Mouse (Mus musculus) CH12.LX (cell line): Measurements from ENCODE around the gene Patj. TPM values are rescaled to one million over a fixed set of nuclear protein-coding genes. Genes with fewer than 3 reads are reported as not detected.
A peak's percentile ranks its signal among the peaks of the same experiment; 100 is the strongest.

ENCODE experiments used
- DNase-seq: peaks from one replicate; pipeline ENCODE4 v3.0.0-alpha.2; 2013; ENCODE audit errors: extremely low read depth
- H3K27ac ChIP-seq: 2 replicates; pipeline ENCODE4 v1.5.1; 2012; ENCODE audit warnings: low read depth, mild to moderate bottlenecking, control low read depth, moderate library complexity; ENCODE audit not compliant: insufficient read depth
- H3K27me3 ChIP-seq: replicated peaks from 2 replicates; pipeline ENCODE3; 2012; ENCODE audit warnings: inconsistent platforms
- H3K36me3 ChIP-seq, 2 experiments: replicated peaks in 1 of 2; 2 replicates each; pipeline versions ENCODE3 to v1.6.1; 2012; ENCODE audit warnings: inconsistent platforms in 1 of 2, low read length in 1 of 2, mild to moderate bottlenecking in 1 of 2, mixed read lengths in 1 of 2, moderate library complexity in 1 of 2; ENCODE audit not compliant: control insufficient read depth in 1 of 2, insufficient read depth in 1 of 2
- H3K4me1 ChIP-seq, 2 experiments: 2 replicates each; pipeline ENCODE4 v1.6.1; 2012; ENCODE audit warnings: inconsistent platforms in 1 of 2, moderate library complexity in 1 of 2; ENCODE audit not compliant: insufficient read depth in 2 of 2, control insufficient read depth in 1 of 2
- H3K4me2 ChIP-seq: 2 replicates; pipeline ENCODE4 v1.6.1; 2012; ENCODE audit warnings: low read depth, mild to moderate bottlenecking, control low read depth; ENCODE audit not compliant: poor library complexity, insufficient read depth, severe bottlenecking
- H3K4me3 ChIP-seq, 3 experiments: fragments of 150-350 bp in 1 of 3; sonication (generic) in 1 of 3; replicated peaks in 1 of 3; 2 replicates each; pipeline versions ENCODE3 to v1.5.1; 2011 to 2012; ENCODE audit warnings: low read depth in 2 of 3, low read length in 2 of 3, mild to moderate bottlenecking in 2 of 3, moderate library complexity in 2 of 3, control low read depth in 1 of 3, improper control_type of control experiment in 1 of 3, inconsistent platforms in 1 of 3, mixed read lengths in 1 of 3; ENCODE audit not compliant: poor library complexity in 1 of 3
- H3K79me2 ChIP-seq: replicated peaks from 2 replicates; pipeline ENCODE4 v1.6.1; 2012; ENCODE audit warnings: mild to moderate bottlenecking, moderate library complexity; ENCODE audit not compliant: control insufficient read depth, poor library complexity, insufficient read depth, severe bottlenecking; ENCODE audit errors: extremely low read depth
- H3K9ac ChIP-seq: 2 replicates; pipeline ENCODE4 v1.6.1; 2012; ENCODE audit warnings: low read depth, mild to moderate bottlenecking, control low read depth, moderate library complexity; ENCODE audit not compliant: insufficient read depth
- H3K9me3 ChIP-seq: replicated peaks from 2 replicates; pipeline ENCODE3; 2012; ENCODE audit warnings: low read length, inconsistent platforms, mixed read lengths
- BHLHE40 ChIP-seq: IDR thresholded peaks from 2 replicates; pipeline ENCODE4 v1.6.1; 2011; ENCODE audit warnings: mild to moderate bottlenecking, low read depth, low read length, improper control_type of control experiment
- CHD2 ChIP-seq: IDR thresholded peaks from 2 replicates; pipeline ENCODE4 v1.6.1; 2011; ENCODE audit warnings: low read length, improper control_type of control experiment
- ETS1 ChIP-seq: conservative IDR thresholded peaks from 2 replicates; pipeline ENCODE4 v1.6.1; 2012; ENCODE audit warnings: low read depth, mild to moderate bottlenecking, inconsistent platforms, low read length, improper control_type of control experiment, moderate library complexity
- NELFE ChIP-seq: IDR thresholded peaks from 2 replicates; pipeline ENCODE4 v1.6.1; 2011; ENCODE audit warnings: low read depth, low read length, improper control_type of control experiment
- PAX5 ChIP-seq: IDR thresholded peaks from 2 replicates; pipeline ENCODE4 v1.6.1; 2012; ENCODE audit warnings: low read length, inconsistent platforms, mixed read lengths
- RAD21 ChIP-seq: IDR thresholded peaks from 2 replicates; pipeline ENCODE4 v1.6.1; 2011; ENCODE audit warnings: low read depth, mild to moderate bottlenecking, low read length, improper control_type of control experiment, moderate library complexity
- RCOR1 ChIP-seq: conservative IDR thresholded peaks from 2 replicates; pipeline ENCODE4 v1.6.1; 2012; ENCODE audit warnings: low read depth, mild to moderate bottlenecking, inconsistent platforms, low read length, improper control_type of control experiment
- USF1 ChIP-seq: IDR thresholded peaks from 2 replicates; pipeline ENCODE4 v1.6.1; 2014; ENCODE audit warnings: low read depth, mild to moderate bottlenecking, inconsistent platforms, low read length, improper control_type of control experiment
- USF2 ChIP-seq: conservative IDR thresholded peaks from 2 replicates; pipeline ENCODE4 v1.6.1; 2011; ENCODE audit warnings: low read depth, low read length, improper control_type of control experiment
- ZKSCAN1 ChIP-seq: IDR thresholded peaks from 2 replicates; pipeline ENCODE4 v1.6.1; 2012; ENCODE audit warnings: low read depth, inconsistent platforms, low read length, improper control_type of control experiment, borderline replicate concordance
- dilution Hi-C: fragments of 300-500 bp; cut with MboI; formaldehyde crosslinking; loops from 2 replicates; pipeline ENCODE4 v1.14.3; 2020; ENCODE audit warnings: low sequenced_read_pairs; ENCODE audit not compliant: extremely low pct_unique_long_range_greater_than_20kb, extremely low pct_ligation_motif_present
- in situ Hi-C: fragments of 300-500 bp; cut with MboI; formaldehyde crosslinking; loops from 3 replicates; pipeline ENCODE4 v1.14.3; 2019; ENCODE audit warnings: low sequenced_read_pairs, low pct_ligation_motif_present, low pct_unique_long_range_greater_than_20kb, mixed read lengths
- polyA plus RNA-seq: library from polyadenylated mRNA; unstranded; fragments of >175 nt; gene quantifications from 2 replicates; pipeline ENCODE4 v1.2.1, GENCODE M21; 2012; ENCODE audit warnings: low read depth; ENCODE audit not compliant: insufficient read length
- total RNA-seq, 2 experiments: library from RNA; depleted of rRNA; stranded (reverse); fragments of 300-350 nt in 1 of 2; fragments of >200 nt in 1 of 2; gene quantifications; 2 replicates each; pipeline ENCODE4 v1.2.3; 2012 to 2014

Gene Patj
- total and polyA plus RNA-seq, 3 experiments: 1.2 to 6.1 (median 2.0) TPM

- dilution Hi-C loops: no loop called here
- H3K4me3 ChIP-seq: no peak overlapping the region
- H3K9ac ChIP-seq: no peak overlapping the region
- peaks cover 10% of the 10 kb centered on the region for H3K9me3 ChIP-seq
- no peaks in the 10 kb centered on the region for H3K27me3 ChIP-seq
- TF ChIP-seq RCOR1 (no peak), ZKSCAN1 (no peak), USF1 (no peak), NELFE (no peak), RAD21 (no peak), CHD2 (no peak)
- TF ChIP-seq, all 38 proteins: peak for 0
- Histone ChIP-seq H3K4me2 (peak overlapping the region; percentile 42; the same call in 1 of the 2 replicates), H3K79me2 (no peaks in the 10 kb centered on the region), H3K36me3 (peaks cover 0 to 3% of the 10 kb centered on the region in 2 experiments), H3K4me1 (peaks cover 0 to 32% of the 10 kb centered on the region in 2 experiments; a peak in 3 of 4 replicates), H3K27ac (no peak overlapping the region)
- in situ Hi-C loops: no loop called here
- no peak for DNase-seq
These were observed 40.3 kb downstream of the Patj start for GRCm38 (mm10) chr4:98435641-98436457.

- no peak overlapping the region for H3K9ac ChIP-seq
- in situ Hi-C loops: no loop called here
- DNase-seq: peak; percentile 82
- no peak overlapping the region for H3K27ac ChIP-seq
- H3K4me3 ChIP-seq: peak overlapping the region; percentile 50 to 58 (median 52)
- no peaks in the 10 kb centered on the region for H3K79me2 ChIP-seq
- H3K27me3 ChIP-seq: no peaks in the 10 kb centered on the region
- peaks cover 10% of the 10 kb centered on the region for H3K9me3 ChIP-seq
- peaks cover 0 to 32% of the 10 kb centered on the region in 2 experiments; a peak in 3 of 4 replicates for H3K4me1 ChIP-seq
- peak overlapping the region; percentile 64 for H3K4me2 ChIP-seq
- dilution Hi-C loops: no loop called here
- TF ChIP-seq ETS1: peak; percentile 59; the same call in 1 of the 2 replicates
- peak; percentile 37; the same call in 1 of the 2 replicates for TF ChIP-seq USF2
- TF ChIP-seq PAX5: no peak
- TF ChIP-seq USF1: peak; percentile 24
- peak; percentile 66 for TF ChIP-seq BHLHE40
- H3K36me3 ChIP-seq: peaks cover 0 to 3% of the 10 kb centered on the region in 2 experiments
These were observed 41.2 kb downstream of the Patj start for GRCm38 (mm10) chr4:98436664-98437363.
